Mouse (Mus musculus) liver, embryonic 11.5 days (tissue): Measurements from ENCODE around the gene Pnlip. TPM values are rescaled to one million over a fixed set of nuclear protein-coding genes. Genes with fewer than 3 reads are reported as not detected.

Experiments used
- ATAC-seq: fragments of 200-750 bp; cut with Nextera tagmentation; replicated peaks from 2 replicates; pipeline ENCODE4 v1.8.0; 2017; ENCODE audit warnings: moderate number of reproducible peaks, mild to moderate bottlenecking, moderate TSS enrichment, moderate library complexity; ENCODE audit not compliant: low FRiP score
- DNase-seq: peaks from one replicate; pipeline ENCODE4 v3.0.0-alpha.2; 2017; ENCODE audit warnings: low spot score
- H3K27ac ChIP-seq: fragments of 300-500 bp; sonication (generic); 2 replicates; pipeline ENCODE4 v1.5.1; 2014; ENCODE audit warnings: mild to moderate bottlenecking, low read depth, low read length, control low read depth
- H3K27me3 ChIP-seq: fragments of 300-500 bp; sonication (generic); replicated peaks from 2 replicates; pipeline ENCODE4 v1.6.1; 2014; ENCODE audit warnings: low read length, mixed read lengths; ENCODE audit not compliant: control insufficient read depth, insufficient read depth
- H3K36me3 ChIP-seq: fragments of 300-500 bp; sonication (generic); 2 replicates; pipeline ENCODE4 v1.6.1; 2014; ENCODE audit warnings: mild to moderate bottlenecking, low read length, moderate library complexity, mixed read lengths; ENCODE audit not compliant: control insufficient read depth, insufficient read depth
- H3K4me1 ChIP-seq: fragments of 300-500 bp; sonication (generic); replicated peaks from 2 replicates; pipeline ENCODE4 v1.6.1; 2014; ENCODE audit warnings: low read length, mixed read lengths; ENCODE audit not compliant: control insufficient read depth, insufficient read depth
- H3K4me2 ChIP-seq: fragments of 300-500 bp; sonication (generic); 2 replicates; pipeline ENCODE4 v1.6.1; 2014; ENCODE audit warnings: mild to moderate bottlenecking, control low read depth, moderate library complexity
- H3K4me3 ChIP-seq: fragments of 300-500 bp; sonication (generic); 2 replicates; pipeline ENCODE4 v1.5.1; 2014; ENCODE audit warnings: low read depth, low read length, control low read depth
- H3K9ac ChIP-seq: fragments of 300-500 bp; sonication (generic); 2 replicates; pipeline ENCODE4 v1.6.1; 2014; ENCODE audit warnings: low read depth, low read length, control low read depth
- H3K9me3 ChIP-seq: fragments of 300-500 bp; sonication (generic); 2 replicates; pipeline ENCODE4 v1.6.1; 2016; ENCODE audit warnings: low read length, inconsistent platforms, mixed read lengths; ENCODE audit not compliant: control insufficient read depth
- WGBS: fragments of 180-500 bp; shearing (Covaris S2); extraction: QIAGEN DNeasy Blood & Tissue Kit; methylation state at CpG from one replicate; pipeline ENCODE4 v1.1.7; 2014; 5-methylcytosine and 5-hydroxymethylcytosine counted together
- polyA plus RNA-seq: library from polyadenylated mRNA; unstranded; fragments of >200 nt; fragmentation: Nextera tagmentation; extraction: Ambion mirVana; gene quantifications from 2 replicates; pipeline ENCODE4 v1.2.1, GENCODE M21; 2014

Gene Pnlip
- 0.18 TPM in 1 of 2 replicates, not detected in the other for polyA plus RNA-seq

DNA sequence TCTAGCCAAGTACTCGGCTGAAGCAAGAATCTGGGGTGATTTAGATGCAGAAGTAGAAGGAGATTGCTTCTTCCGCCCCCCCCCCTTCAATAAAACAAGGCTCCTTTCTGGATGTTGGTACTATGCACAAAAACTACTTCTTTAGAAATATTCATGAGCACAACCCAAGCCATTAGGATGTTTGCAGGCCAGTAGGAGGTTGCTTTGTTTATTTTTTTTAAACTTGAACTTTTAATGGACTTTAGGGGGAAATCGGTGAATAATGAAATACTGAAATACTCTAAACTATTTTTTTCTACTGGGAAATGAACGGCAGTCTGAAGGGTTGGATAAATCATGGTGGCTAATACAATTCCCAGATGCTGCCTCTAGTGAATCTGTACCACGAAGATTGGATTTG is at the start of gene Pnlip:
Pnlip (plus strand) TSS at position 301 of the 400 bp plus-strand sequence.
- Histone ChIP-seq H3K4me2 (no peak within 1 kb of the TSS), H3K4me1 (no peaks in the 10 kb centered on the region), H3K9me3 (no peaks in the 10 kb centered on the region), H3K36me3 (no peaks in the 10 kb centered on the region), H3K9ac (no peak within 1 kb of the TSS), H3K4me3 (no peak within 1 kb of the TSS), H3K27me3 (no peaks in the 10 kb centered on the region), H3K27ac (no peak within 1 kb of the TSS)
- DNase-seq (no peak), ATAC-seq (no peak)
- WGBS: 77% methylated on average over 5 of the region's 5 CpGs

DNA sequence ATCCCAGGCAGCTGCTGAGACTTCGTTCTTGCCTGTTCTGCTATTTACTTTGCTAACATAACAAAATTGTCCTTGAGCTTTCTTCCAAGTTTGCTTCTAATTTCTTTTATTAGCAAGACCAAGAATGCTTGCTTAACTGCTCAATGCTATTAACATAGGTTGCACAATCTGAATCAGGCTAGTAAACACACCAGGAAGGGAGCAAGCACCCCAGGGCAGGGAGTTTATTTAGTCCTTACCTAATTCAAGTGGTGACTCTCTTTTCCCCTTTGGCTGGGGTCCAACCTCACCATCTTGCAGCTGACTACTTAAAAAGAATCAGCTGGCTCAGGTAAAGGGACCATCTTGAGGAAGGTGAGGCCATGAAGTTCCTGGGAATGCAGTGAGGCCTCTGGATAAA is 42.6 kb upstream of the Pnlip start:
- H3K9ac ChIP-seq: no peak overlapping the region
- H3K27me3 ChIP-seq: no peaks in the 10 kb centered on the region
- H3K4me1 ChIP-seq: no peaks in the 10 kb centered on the region
- H3K4me2 ChIP-seq: no peak overlapping the region
- no peak overlapping the region for H3K27ac ChIP-seq
- DNase-seq: no peak
- 68% methylated on average over 1 of the region's 1 CpGs for WGBS
- H3K4me3 ChIP-seq: no peak overlapping the region
- H3K9me3 ChIP-seq: no peaks in the 10 kb centered on the region
- H3K36me3 ChIP-seq: no peaks in the 10 kb centered on the region
- ATAC-seq: no peak

DNA sequence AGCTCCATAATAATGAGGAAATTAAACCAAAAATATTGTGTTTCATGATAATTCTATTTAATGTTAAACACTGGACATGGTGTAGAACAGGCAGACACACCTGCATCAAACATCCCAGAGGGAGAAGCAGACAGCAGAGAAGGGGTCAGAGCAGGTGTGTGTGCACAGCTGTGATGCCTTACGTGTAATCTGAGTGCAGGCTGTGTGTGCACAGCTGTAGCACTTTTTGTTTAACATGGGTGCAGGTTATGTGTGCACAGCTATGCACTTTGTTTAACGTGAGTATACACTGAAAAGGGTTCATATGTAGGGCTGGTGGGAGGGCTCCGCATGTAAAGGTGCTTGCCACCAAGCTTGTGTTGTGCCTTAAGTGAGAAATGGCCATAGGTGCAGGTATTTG is 39.6 kb upstream of the Pnlip start:
- no peaks in the 10 kb centered on the region for H3K9me3 ChIP-seq
- 62% methylated on average over 3 of the region's 3 CpGs for WGBS
- no peaks in the 10 kb centered on the region for H3K27me3 ChIP-seq
- no peak overlapping the region for H3K9ac ChIP-seq
- no peak overlapping the region for H3K4me2 ChIP-seq
- H3K4me1 ChIP-seq: no peaks in the 10 kb centered on the region
- DNase-seq (no peak), ATAC-seq (no peak)
- no peaks in the 10 kb centered on the region for H3K36me3 ChIP-seq
- no peak overlapping the region for H3K27ac ChIP-seq
- H3K4me3 ChIP-seq: no peak overlapping the region

DNA sequence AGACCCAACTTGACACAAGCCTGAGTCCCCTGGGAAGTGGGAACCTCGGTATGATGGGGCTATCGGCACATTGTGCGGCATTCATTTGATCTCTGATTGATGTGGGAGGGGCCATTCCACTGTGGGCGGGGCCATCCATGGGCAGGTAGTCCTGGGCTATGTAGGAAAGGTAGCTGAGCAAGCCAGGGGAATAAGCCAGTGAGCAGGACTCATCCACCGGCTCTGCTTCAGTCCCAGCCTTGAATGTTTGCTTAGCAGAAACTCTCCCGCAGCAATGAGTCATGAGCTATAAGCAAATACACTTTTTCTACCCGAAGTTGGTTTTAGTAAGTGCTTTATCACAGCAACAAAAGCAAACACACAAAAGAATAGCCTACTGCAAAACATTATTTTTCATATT is 35.7 kb upstream of the Pnlip start:
- no peaks in the 10 kb centered on the region for H3K4me1 ChIP-seq
- no peaks in the 10 kb centered on the region for H3K9me3 ChIP-seq
- no peaks in the 10 kb centered on the region for H3K27me3 ChIP-seq
- H3K27ac ChIP-seq: no peak overlapping the region
- 74% methylated on average over 7 of the region's 7 CpGs for WGBS
- H3K4me2 ChIP-seq: no peak overlapping the region
- no peak for DNase-seq
- ATAC-seq: no peak
- H3K9ac ChIP-seq: no peak overlapping the region
- no peak overlapping the region for H3K4me3 ChIP-seq
- no peaks in the 10 kb centered on the region for H3K36me3 ChIP-seq

DNA sequence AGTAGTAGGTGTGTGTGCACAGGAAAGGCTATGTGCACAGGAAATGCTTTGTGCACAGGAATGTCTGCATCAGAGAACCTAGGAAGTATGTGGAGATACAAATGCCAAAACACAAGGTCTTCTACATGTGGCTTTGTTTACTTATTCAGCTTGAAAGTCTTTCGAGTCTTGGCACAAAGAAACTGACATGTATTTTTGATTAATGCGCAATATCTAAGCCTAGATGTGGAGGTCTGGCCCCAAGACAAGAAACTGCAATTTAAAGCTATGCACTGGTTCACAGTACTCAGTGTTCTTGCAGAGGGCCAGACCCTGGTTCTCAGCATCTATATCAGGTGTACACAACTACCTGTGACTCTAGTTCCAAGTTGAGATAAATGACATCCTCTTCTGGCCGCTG is 31.6 kb upstream of the Pnlip start:
- H3K27me3 ChIP-seq: no peaks in the 10 kb centered on the region
- no peak overlapping the region for H3K4me2 ChIP-seq
- H3K27ac ChIP-seq: no peak overlapping the region
- H3K4me3 ChIP-seq: no peak overlapping the region
- 85% methylated on average over 3 of the region's 3 CpGs for WGBS
- no peaks in the 10 kb centered on the region for H3K36me3 ChIP-seq
- no peaks in the 10 kb centered on the region for H3K4me1 ChIP-seq
- no peak overlapping the region for H3K9ac ChIP-seq
- ATAC-seq (no peak), DNase-seq (no peak)
- H3K9me3 ChIP-seq: peaks cover 2% of the 10 kb centered on the region; the same call in 1 of the 2 replicates

DNA sequence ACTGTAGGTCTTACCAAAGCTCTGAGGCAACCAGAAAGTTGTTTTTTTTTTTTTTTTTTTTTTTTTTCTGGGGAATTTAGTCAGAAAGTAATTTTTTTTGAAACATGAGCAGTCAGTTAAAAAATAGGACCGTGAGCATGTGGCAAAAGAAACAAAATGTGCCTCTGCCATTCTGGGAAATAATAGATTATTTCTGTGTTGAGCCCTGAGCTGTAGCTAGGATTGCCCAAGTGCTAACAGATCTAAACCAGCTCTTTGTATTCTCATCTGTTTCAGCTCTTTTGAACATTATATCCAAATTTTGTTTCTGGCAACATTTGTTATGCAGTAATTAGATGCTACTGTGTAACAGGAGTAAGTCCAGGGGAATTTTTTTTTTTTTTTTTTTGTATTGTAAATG is 30.7 kb upstream of the Pnlip start:
- peaks cover 2% of the 10 kb centered on the region; the same call in 1 of the 2 replicates for H3K9me3 ChIP-seq
- H3K27ac ChIP-seq: no peak overlapping the region
- H3K4me2 ChIP-seq: no peak overlapping the region
- ATAC-seq: no peak
- WGBS: 80% methylated on average over 1 of the region's 1 CpGs
- H3K4me3 ChIP-seq: no peak overlapping the region
- H3K36me3 ChIP-seq: no peaks in the 10 kb centered on the region
- no peak overlapping the region for H3K9ac ChIP-seq
- DNase-seq: no peak
- H3K27me3 ChIP-seq: no peaks in the 10 kb centered on the region
- no peaks in the 10 kb centered on the region for H3K4me1 ChIP-seq

DNA sequence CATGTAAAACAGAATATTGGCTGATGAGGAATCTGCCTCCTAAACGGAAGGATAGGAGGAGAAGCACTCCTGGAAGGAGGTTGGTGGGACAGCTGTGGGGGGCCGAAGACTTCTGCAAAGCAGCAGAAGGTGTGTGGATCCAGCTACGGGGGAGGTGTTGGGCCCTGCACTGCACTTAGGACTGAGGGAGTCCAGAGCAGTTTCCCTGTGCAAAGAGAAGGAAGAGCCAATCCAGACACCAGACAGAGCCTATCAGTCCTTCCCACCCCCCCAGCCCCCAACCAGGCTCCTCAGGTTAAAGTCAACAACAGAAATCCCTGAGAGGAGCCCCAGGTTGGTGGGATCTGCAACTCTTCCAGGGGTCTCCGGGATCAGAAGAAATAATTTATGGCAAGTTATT is 27.5 kb upstream of the Pnlip start:
- 63% methylated on average over 4 of the region's 4 CpGs for WGBS
- no peak overlapping the region for H3K4me3 ChIP-seq
- no peaks in the 10 kb centered on the region for H3K4me1 ChIP-seq
- H3K4me2 ChIP-seq: no peak overlapping the region
- H3K9ac ChIP-seq: no peak overlapping the region
- no peak for ATAC-seq
- no peaks in the 10 kb centered on the region for H3K36me3 ChIP-seq
- no peak for DNase-seq
- no peaks in the 10 kb centered on the region for H3K27me3 ChIP-seq
- no peak overlapping the region for H3K27ac ChIP-seq
- H3K9me3 ChIP-seq: peaks cover 2% of the 10 kb centered on the region; the same call in 1 of the 2 replicates

DNA sequence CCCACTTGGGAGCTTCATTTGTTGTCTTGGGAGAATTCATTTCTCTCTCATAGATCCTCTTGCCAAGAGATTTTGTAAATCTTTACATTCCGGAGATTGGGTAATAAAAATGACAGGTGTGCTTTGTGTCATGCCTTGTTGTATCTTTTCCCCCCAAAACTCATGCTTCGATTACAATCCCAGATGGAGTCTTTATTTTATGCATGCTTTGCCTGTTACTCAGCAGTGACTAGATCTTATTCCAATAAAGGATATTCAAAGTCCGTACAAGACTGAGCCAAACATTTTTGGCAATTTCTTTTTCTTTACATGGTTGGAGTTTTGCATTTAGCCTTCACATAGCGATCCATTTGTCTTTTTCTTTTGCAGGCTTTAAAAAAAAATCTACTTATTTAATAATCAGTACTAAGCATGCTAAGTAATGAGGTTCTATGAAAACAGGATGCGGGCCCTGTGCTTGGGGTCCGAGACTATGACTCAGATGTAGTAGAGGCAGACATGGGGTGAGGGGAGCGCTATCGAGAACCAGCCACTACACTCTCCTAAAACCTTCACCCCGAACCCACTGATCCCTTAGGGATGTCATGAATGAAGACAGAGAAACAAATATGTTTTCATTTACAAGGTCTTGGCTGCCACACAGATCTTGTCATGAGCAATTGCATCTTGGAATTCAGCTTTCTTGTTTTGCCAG is 26.9 kb upstream of the Pnlip start:
- H3K9ac ChIP-seq: no peak overlapping the region
- H3K36me3 ChIP-seq: no peaks in the 10 kb centered on the region
- H3K9me3 ChIP-seq: peaks cover 2% of the 10 kb centered on the region; the same call in 1 of the 2 replicates
- H3K4me3 ChIP-seq: no peak overlapping the region
- no peak for DNase-seq
- no peak for ATAC-seq
- H3K4me1 ChIP-seq: no peaks in the 10 kb centered on the region
- no peak overlapping the region for H3K27ac ChIP-seq
- H3K4me2 ChIP-seq: no peak overlapping the region
- 87% methylated on average over 9 of the region's 9 CpGs for WGBS
- no peaks in the 10 kb centered on the region for H3K27me3 ChIP-seq
